7 mouse cellular contexts compared by ENCODE assay signal in genomic region chr4:133338521-133339095, GRCm38 (mm10). TPM values are rescaled to one million over a fixed set of nuclear protein-coding genes. Genes with fewer than 3 reads are reported as not detected.
DNase-seq lines count a peak whose midpoint lies in the region; ATAC-seq lines count a peak whose summit lies in the region.

No protein-coding gene starts in this region.

- peak overlapping the region; percentile 93 for H3K4me3 ChIP-seq in intestine, embryonic 15.5 days (replicated peaks)
- H3K4me3 ChIP-seq in midbrain, embryonic 16.5 days (ENCODE audit: low read depth, low read length), result peak overlapping the region; percentile 94

- H3K27me3 ChIP-seq in intestine, embryonic 15.5 days (replicated peaks), result no peaks in the 10 kb centered on the region
- H3K27me3 ChIP-seq in midbrain, embryonic 16.5 days (ENCODE audit: control insufficient read depth, insufficient read depth, low read depth, low read length), result no peaks in the 10 kb centered on the region

- no peak; the same call in 1 of the 2 replicates for ATAC-seq in intestine, embryonic 15.5 days
- ATAC-seq in midbrain, embryonic 16.5 days, result no peak
- no peak for ATAC-seq in granulocyte monocyte progenitor cell, adult 5-6 weeks (replicated peaks; ENCODE audit: poor library complexity, severe bottlenecking)

- H3K27ac ChIP-seq in intestine, embryonic 15.5 days, result peak overlapping the region; percentile 75
- peak overlapping the region; percentile 81 for H3K27ac ChIP-seq in midbrain, embryonic 16.5 days (ENCODE audit: low read length)

- H3K9me3 ChIP-seq in intestine, embryonic 15.5 days, result no peaks in the 10 kb centered on the region
- H3K9me3 ChIP-seq in midbrain, embryonic 16.5 days (replicated peaks; ENCODE audit: control insufficient read depth, low read length, poor library complexity, severe bottlenecking), result no peaks in the 10 kb centered on the region

- peak overlapping the region; percentile 82 for H3K9ac ChIP-seq in intestine, embryonic 15.5 days
- peak overlapping the region; percentile 91 for H3K9ac ChIP-seq in midbrain, embryonic 16.5 days (ENCODE audit: low read depth, low read length)

- 0 out of 2 replicates have a peak, but pooled peaks cover 4% of the 10 kb centered on the region for H3K4me1 ChIP-seq in intestine, embryonic 15.5 days (replicated peaks)
- peaks cover 11% of the 10 kb centered on the region for H3K4me1 ChIP-seq in midbrain, embryonic 16.5 days (ENCODE audit: control insufficient read depth, insufficient read depth, low read length)

- under 1% methylated on average over 39 of the region's 39 CpGs for WGBS in intestine, embryonic 15.5 days
- under 1% methylated on average over 39 of the region's 39 CpGs for WGBS in midbrain, embryonic 16.5 days

- DNase-seq in retina, embryonic 14.5 days (ENCODE audit: low spot score), result peak; percentile 13
- no peak for DNase-seq in retina, postnatal 1 day
- peak; percentile 22 for DNase-seq in embryo, embryonic 11.5 days (ENCODE audit: low read depth, low spot score)
- no peak for DNase-seq in adrenal gland, postnatal 14 days

- H3K4me2 ChIP-seq in intestine, embryonic 15.5 days (replicated peaks), result peak overlapping the region; percentile 83
- H3K4me2 ChIP-seq in midbrain, embryonic 16.5 days (ENCODE audit: low read length), result peak overlapping the region; percentile 84

- 0 out of 2 replicates have a peak, but pooled peaks cover 4% of the 10 kb centered on the region for H3K36me3 ChIP-seq in intestine, embryonic 15.5 days
- H3K36me3 ChIP-seq in midbrain, embryonic 16.5 days (ENCODE audit: control insufficient read depth, insufficient read depth, low read length), result no peaks in the 10 kb centered on the region

RNA-seq across cellular contexts. Expression of gene Wdtc1, which starts 14.7 kb away (rescaled TPM):
- 13.9 and 17.0 TPM in 2 replicates for polyA plus RNA-seq in intestine, embryonic 15.5 days (2015; fragmentation: Nextera tagmentation; extraction: Ambion mirVana)
- 20.1 and 20.7 TPM in 2 replicates for polyA plus RNA-seq in midbrain, embryonic 16.5 days (2015; fragmentation: Nextera tagmentation; extraction: Ambion mirVana)
- 10.2 and 10.7 TPM in 2 replicates for total RNA-seq in granulocyte monocyte progenitor cell, adult 5-6 weeks (2014; fragmentation: Nextera tagmentation)
- total RNA-seq in granulocyte monocyte progenitor cell, adult 5-6 weeks (2017), result 7.2 and 9.1 TPM in 2 replicates
- total RNA-seq in adrenal gland, postnatal 14 days (2021), result 53.3 and 55.1 TPM in 2 replicates

RNA-seq across cellular contexts. Expression of gene Slc9a1, which starts 30.9 kb away (rescaled TPM):
- polyA plus RNA-seq in intestine, embryonic 15.5 days (2015; fragmentation: Nextera tagmentation; extraction: Ambion mirVana), result 8.5 and 9.3 TPM in 2 replicates
- polyA plus RNA-seq in midbrain, embryonic 16.5 days (2015; fragmentation: Nextera tagmentation; extraction: Ambion mirVana), result 10.3 and 12.8 TPM in 2 replicates
- total RNA-seq in granulocyte monocyte progenitor cell, adult 5-6 weeks (2014; fragmentation: Nextera tagmentation), result 17.4 and 22.1 TPM in 2 replicates
- 9.9 and 14.6 TPM in 2 replicates for total RNA-seq in granulocyte monocyte progenitor cell, adult 5-6 weeks (2017)
- 46.4 and 49.9 TPM in 2 replicates for total RNA-seq in adrenal gland, postnatal 14 days (2021)

Comparison
In these comparisons a context has a peak if more than half of its experiments do, and no peak if none do; other contexts are left out.
1. DNase-seq: peak in retina, embryonic 14.5 days (single experiment) and embryo, embryonic 11.5 days (single experiment); none in retina, postnatal 1 day (single experiment) and adrenal gland, postnatal 14 days (single experiment).